Mouse (Mus musculus) layer of hippocampus, postnatal 36 days (tissue): ENCODE data around the gene Pla2g12b. TPM values are rescaled to one million over a fixed set of nuclear protein-coding genes. Genes with fewer than 3 reads are reported as not detected.

Experiments used
- DNase-seq, 2 experiments: peaks; one replicate each; pipeline ENCODE4 v3.0.0; 2022
- total RNA-seq, 2 experiments: library from RNA; stranded (reverse); gene quantifications; 2 replicates each; pipeline ENCODE4 v1.2.3; 2021

Gene Pla2g12b
- total RNA-seq, 2 experiments from 2014 or later: not detected

GRCm38 (mm10) chr10:59416623-59417022 lies 13.2 kb downstream of the Pla2g12b start:
- DNase-seq: no peak

DNA sequence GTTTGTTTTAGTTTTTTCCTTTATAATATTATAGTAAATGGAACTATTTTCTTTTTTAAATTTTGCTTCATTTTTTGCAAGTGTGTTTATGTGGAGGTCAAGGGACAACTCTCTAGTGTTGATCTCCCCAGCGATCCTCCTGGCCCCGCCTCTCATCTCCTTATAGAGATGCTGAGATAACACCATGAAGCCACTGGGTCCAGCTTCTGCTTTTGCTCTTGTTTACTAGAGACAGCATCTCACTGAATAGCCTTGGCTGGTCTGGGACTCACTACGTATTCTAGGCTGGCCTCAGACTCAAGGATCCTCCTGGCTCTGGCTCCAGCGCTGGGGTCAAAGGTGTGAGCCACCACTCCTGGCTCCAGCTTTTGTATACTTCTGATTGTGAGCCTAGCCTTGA lies 16.1 kb downstream of the Pla2g12b start:
- no peak for DNase-seq

DNA sequence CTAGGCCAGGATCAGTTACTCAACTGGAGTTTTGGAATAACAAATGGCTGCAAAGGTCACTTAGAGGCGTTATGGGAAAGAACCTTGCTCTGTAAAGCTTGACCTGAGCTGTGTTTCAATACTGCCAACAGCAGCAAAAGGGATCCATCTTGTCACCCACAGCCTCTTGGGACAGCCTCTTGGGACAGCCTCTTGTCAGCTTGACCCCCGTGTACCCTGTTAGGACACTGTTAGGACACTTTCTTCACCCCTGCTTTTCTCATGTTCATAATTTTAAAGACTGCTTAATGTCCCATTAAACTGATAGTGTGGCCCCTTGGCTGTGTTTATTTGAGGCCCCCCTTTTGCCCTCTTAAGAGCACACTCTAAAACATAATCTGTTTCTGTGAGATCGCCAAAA lies 21.0 kb downstream of the Pla2g12b start:
- no peak for DNase-seq

DNA sequence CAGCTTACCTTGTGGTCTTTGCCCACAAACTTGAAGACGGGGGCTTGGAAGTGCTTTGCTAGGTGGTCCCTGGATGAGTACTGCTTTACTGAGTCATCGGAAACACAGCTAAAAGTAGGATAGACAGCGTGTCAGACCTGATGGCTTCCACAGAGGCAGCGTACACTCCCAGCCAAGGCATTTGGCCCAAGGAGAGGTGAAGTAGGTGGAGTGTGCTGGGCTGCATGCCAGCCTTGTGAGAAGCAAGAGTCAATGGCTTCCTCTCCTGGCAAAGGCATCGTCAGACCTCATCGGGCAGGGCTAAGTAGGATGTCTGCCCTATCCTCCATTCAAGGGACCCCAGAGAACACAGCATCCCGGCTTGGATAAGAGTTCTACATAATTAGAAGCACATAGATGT lies 21.9 kb downstream of the Pla2g12b start:
- no peak for DNase-seq

GRCm38 (mm10) chr10:59426371-59426770 lies 22.9 kb downstream of the Pla2g12b start:
- no peak for DNase-seq

GRCm38 (mm10) chr10:59429448-59430135 lies 26.1 kb downstream of the Pla2g12b start:
- no peak for DNase-seq

GRCm38 (mm10) chr10:59430701-59431218 lies 27.3 kb downstream of the Pla2g12b start:
- no peak for DNase-seq

GRCm38 (mm10) chr10:59435746-59436145 lies 32.3 kb downstream of the Pla2g12b start:
- no peak for DNase-seq

DNA sequence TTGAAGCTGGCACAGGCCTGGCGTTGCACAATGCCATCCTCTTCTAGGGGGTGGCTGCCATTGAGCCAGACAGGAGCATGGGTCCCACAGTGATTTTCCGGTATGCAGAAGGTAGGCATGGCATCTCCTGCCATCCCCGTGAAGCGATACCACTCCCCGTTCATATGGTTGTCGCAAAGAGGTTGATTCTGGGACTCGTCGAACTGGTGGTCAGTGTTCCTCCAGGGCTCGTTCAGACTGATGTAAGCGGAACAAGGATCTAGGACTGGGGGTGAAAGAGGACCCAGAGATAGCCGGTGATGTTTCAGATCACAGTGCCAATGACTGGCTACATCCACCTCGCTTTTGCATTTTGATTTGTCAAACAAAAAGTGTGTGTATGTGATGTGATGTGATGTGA lies 35.2 kb downstream of the Pla2g12b start:
- no peak for DNase-seq

DNA sequence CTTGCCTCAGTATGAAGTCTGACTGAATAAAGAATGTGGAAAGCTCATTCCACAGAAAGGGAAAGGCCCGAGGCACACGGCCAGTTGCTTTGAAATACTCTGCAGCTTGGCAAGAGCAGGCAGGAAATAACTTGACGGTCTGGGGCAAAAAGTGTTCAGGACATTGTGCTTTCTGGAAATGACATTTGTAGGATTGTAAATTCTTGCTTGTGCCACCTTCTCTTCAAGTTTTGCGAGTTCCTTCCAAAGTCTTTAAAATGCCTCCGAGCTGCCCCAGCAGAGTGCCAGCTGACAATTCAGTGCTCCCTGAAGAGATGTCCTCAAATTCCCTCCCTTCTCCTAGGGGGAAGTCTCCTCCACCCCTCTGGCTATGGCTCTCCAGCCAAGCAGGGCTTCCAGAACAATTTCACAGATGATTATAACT lies 36.1 kb downstream of the Pla2g12b start:
- DNase-seq: no peak

DNA sequence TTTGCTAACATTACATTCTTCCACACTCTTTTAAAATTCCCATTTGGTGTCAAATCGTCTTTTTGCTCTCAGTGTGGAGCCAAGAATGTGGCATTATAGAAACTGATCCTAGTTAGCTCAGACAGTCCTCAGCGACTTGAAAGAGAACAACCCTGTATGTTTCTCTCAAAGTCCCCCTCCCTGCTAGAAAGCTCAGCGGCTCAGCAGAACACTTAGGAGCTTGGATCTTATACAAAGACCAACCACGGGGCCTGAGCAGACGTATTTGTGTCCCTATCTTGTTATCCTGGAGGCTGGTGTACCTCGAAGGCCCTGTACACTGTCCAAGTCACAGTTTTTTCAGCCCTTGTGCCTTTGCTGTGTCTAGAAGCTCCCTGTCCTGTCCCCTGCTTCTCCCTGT lies 36.7 kb downstream of the Pla2g12b start:
- DNase-seq: no peak

DNA sequence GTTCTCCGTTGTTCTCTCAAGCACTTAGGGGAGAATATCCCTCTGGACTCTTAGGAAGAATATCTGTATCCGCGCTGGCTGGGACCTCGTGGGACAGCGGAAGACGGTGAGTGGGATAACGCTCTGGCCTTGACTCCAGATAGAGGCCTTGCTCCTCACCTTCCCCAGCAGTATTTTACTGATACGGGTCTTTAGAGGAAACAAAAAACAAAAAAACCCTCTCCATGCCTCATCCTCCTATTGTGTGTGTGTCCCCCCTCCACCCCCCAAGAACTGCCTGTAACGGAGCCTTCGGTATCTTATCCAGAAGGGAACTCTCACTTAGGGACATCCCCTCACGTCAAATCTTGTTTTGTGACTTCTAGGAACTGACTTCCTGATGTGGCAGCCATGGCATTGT lies 38.3 kb downstream of the Pla2g12b start, which contains the start of gene Oit3:
Oit3 (minus strand) TSS at position 44 of the 400 bp plus-strand sequence.
- DNase-seq: no peak

GRCm38 (mm10) chr10:59443212-59443611 lies 39.8 kb downstream of the Pla2g12b start:
- no peak for DNase-seq

GRCm38 (mm10) chr10:59444106-59444505 lies 40.6 kb downstream of the Pla2g12b start:
- DNase-seq: no peak

DNA sequence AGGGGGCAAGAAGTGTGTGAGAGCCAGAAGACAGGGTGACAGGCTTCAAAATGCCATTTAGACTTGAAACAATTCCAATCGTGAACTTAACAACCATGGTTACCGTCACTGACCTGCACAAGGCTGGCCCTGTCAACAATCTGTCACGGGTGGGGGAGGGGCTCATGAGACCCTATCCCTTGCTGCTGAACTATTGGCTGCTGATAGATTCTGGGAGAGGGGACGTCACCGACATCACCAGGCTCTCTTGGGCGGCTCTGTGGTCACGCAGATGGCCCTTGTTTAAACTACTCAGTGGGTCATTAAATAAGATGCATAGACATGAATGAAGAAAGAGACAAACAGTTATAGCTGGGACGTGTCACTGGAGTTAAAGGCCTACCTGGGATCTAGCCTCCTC lies 41.2 kb downstream of the Pla2g12b start:
- DNase-seq: no peak

DNA sequence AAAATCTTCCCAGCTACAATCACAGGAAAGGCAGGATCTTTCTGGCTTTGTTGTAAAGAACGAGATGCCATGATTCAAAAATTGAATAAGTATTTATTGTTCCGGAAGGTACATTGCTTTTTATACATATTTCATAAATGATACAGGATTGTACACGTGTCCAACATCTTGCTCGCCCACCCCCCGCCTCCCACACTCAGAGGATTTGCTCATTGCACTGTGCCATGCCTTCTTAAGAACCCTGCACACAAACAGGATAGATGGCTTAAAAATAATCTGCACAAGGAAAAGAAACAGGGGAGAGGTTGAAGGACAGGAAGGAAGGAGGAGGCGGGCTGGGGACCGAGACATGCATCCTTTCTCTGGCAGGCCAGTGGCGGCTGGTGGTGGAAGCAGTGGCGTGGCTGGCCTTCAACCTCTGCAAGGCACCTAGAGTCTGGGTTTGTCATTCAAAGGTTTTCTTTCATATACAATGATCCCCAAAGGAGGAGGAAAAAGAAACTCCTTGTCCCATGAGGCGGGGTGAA lies 43.5 kb downstream of the Pla2g12b start:
- no peak for DNase-seq

GRCm38 (mm10) chr10:59447546-59447945 lies 44.1 kb downstream of the Pla2g12b start:
- DNase-seq: no peak

DNA sequence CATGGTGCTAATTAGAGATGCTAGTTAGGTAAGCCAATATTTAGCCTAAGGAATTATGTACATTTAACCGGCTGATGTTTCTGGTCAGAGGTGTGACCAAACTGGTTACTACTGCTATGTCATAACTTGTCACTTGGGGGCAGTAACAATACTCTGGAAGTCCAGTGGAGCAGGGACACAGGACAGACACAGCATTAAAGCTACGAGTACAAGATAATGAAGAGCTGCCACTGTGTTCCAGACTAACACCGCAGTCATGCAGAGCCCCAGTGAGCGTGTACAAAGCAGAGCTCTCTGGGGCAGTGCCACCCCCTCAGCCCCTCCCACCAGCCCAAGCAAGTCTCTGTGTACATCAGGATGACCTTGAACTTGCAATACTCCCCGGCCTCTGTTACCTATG lies 48.4 kb downstream of the Pla2g12b start:
- no peak for DNase-seq

- DNase-seq: no peak
These were observed 51.2 kb downstream of the Pla2g12b start for GRCm38 (mm10) chr10:59454631-59455030.

GRCm38 (mm10) chr10:59459767-59460166 lies 56.3 kb downstream of the Pla2g12b start:
- peak; percentile 29 to 30 for DNase-seq

- DNase-seq: no peak
These were observed 58.8 kb downstream of the Pla2g12b start for GRCm38 (mm10) chr10:59462307-59462706.

- DNase-seq: no peak
These were observed 62.1 kb downstream of the Pla2g12b start for GRCm38 (mm10) chr10:59465546-59465945.

GRCm38 (mm10) chr10:59466626-59467025 lies 63.2 kb downstream of the Pla2g12b start:
- DNase-seq: no peak

DNA sequence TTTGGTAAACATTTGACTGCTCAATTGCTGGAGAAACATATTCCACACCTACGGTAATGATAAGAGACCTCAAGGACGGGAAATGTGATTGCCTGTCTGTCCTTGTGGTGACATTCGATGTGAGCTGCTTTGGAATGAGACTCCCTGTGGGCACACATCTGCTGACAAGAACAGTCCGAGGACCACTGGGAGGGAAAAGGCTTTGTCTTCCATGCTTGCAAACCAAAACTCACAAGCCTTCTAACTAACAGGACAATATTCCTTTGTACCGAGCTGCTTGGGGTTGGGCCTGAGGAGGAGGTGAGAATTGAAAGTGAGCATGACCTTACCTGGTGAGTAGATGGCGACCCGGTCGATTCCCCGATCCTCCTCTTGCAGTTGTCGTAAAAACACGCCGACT lies 63.8 kb downstream of the Pla2g12b start:
- no peak for DNase-seq
